Mouse (Mus musculus) MEL (cell line): Measurements from ENCODE around the gene Med16. TPM values are rescaled to one million over a fixed set of nuclear protein-coding genes. Genes with fewer than 3 reads are reported as not detected.

Source experiments
- DNase-seq: peaks from one replicate; pipeline ENCODE4 v3.0.0; 2011; ENCODE audit warnings: low read depth, low spot score
- H3K27ac ChIP-seq: 2 replicates; pipeline ENCODE4 v1.5.1; 2012; ENCODE audit warnings: low read depth, mild to moderate bottlenecking, control low read depth, low read length, moderate library complexity; ENCODE audit not compliant: control insufficient read depth
- H3K27me3 ChIP-seq, 2 experiments: fragments of 150-350 bp in 1 of 2; sonication (generic) in 1 of 2; 2 replicates each; pipeline ENCODE4 v1.6.1; 2012; ENCODE audit warnings: low read length in 2 of 2, mild to moderate bottlenecking in 2 of 2, improper control_type of control experiment in 1 of 2, moderate library complexity in 1 of 2; ENCODE audit not compliant: insufficient read depth in 2 of 2, control insufficient read depth in 1 of 2
- H3K36me3 ChIP-seq, 2 experiments: 2 replicates each; pipeline ENCODE4 v1.6.1; 2012 to 2014; ENCODE audit warnings: low read length in 2 of 2, improper control_type of control experiment in 1 of 2, inconsistent platforms in 1 of 2, mild to moderate bottlenecking in 1 of 2; ENCODE audit not compliant: insufficient read depth in 2 of 2, control insufficient read depth in 1 of 2
- H3K4me1 ChIP-seq, 2 experiments: fragments of 150-350 bp in 1 of 2; sonication (generic) in 1 of 2; 2 replicates each; pipeline ENCODE4 v1.6.1; 2012; ENCODE audit warnings: low read length in 2 of 2, improper control_type of control experiment in 1 of 2, mild to moderate bottlenecking in 1 of 2; ENCODE audit not compliant: insufficient read depth in 2 of 2, control insufficient read depth in 1 of 2
- H3K4me3 ChIP-seq, 2 experiments: fragments of 150-350 bp in 1 of 2; sonication (generic) in 1 of 2; 2 replicates each; pipeline ENCODE4 v1.5.1; 2012; ENCODE audit warnings: low read depth in 2 of 2, low read length in 2 of 2, mild to moderate bottlenecking in 2 of 2, moderate library complexity in 2 of 2, control low read depth in 1 of 2, improper control_type of control experiment in 1 of 2; ENCODE audit not compliant: control insufficient read depth in 1 of 2, insufficient read depth in 1 of 2
- H3K79me2 ChIP-seq: 2 replicates; pipeline ENCODE4 v1.6.1; 2012; ENCODE audit warnings: mild to moderate bottlenecking, low read length, moderate library complexity; ENCODE audit not compliant: control insufficient read depth, poor library complexity, insufficient read depth
- H3K9ac ChIP-seq: 2 replicates; pipeline ENCODE4 v1.6.1; 2012; ENCODE audit warnings: low read depth, mild to moderate bottlenecking, control low read depth, low read length, moderate library complexity; ENCODE audit not compliant: control insufficient read depth, poor library complexity, severe bottlenecking
- H3K9me3 ChIP-seq: fragments of 150-350 bp; sonication (generic); replicated peaks from 2 replicates; pipeline ENCODE4 v1.6.1; 2012; ENCODE audit warnings: mild to moderate bottlenecking, low read length, improper control_type of control experiment, moderate library complexity; ENCODE audit not compliant: insufficient read depth
- CTCF ChIP-seq, 3 experiments: IDR thresholded peaks in 2 of 3; conservative IDR thresholded peaks in 1 of 3; 2 replicates each; pipeline ENCODE4 v1.5.1; 2011 to 2012; ENCODE audit warnings: low read length in 3 of 3, low read depth in 2 of 3, mild to moderate bottlenecking in 2 of 3, improper control_type of control experiment in 1 of 3, inconsistent platforms in 1 of 3, mixed read lengths in 1 of 3, moderate library complexity in 1 of 3; ENCODE audit not compliant: control insufficient read depth in 1 of 3, insufficient read depth in 1 of 3, poor library complexity in 1 of 3, severe bottlenecking in 1 of 3
- ETS1 ChIP-seq: IDR thresholded peaks from 2 replicates; pipeline ENCODE4 v1.6.1; 2012; ENCODE audit warnings: low read depth, mild to moderate bottlenecking, inconsistent platforms, low read length, improper control_type of control experiment, moderate library complexity
- GATA1 ChIP-seq: IDR thresholded peaks from 2 replicates; pipeline ENCODE4 v1.6.1; 2011; ENCODE audit warnings: low read depth, low read length, improper control_type of control experiment
- KAT2A ChIP-seq: conservative IDR thresholded peaks from 2 replicates; pipeline ENCODE4 v1.6.1; 2012; ENCODE audit warnings: low read depth, low read length, improper control_type of control experiment, inconsistent platforms
- MAX ChIP-seq: IDR thresholded peaks from 2 replicates; pipeline ENCODE4 v1.6.1; 2011; ENCODE audit warnings: low read length, improper control_type of control experiment
- MXI1 ChIP-seq: IDR thresholded peaks from 2 replicates; pipeline ENCODE4 v1.6.1; 2011; ENCODE audit warnings: mild to moderate bottlenecking, low read depth, low read length, improper control_type of control experiment
- NELFE ChIP-seq: IDR thresholded peaks from 2 replicates; pipeline ENCODE4 v1.6.1; 2011; ENCODE audit warnings: low read depth, low read length, improper control_type of control experiment
- NRF1 ChIP-seq: IDR thresholded peaks from 2 replicates; pipeline ENCODE4 v1.6.1; 2014; ENCODE audit warnings: low read depth, mild to moderate bottlenecking, inconsistent platforms, low read length, improper control_type of control experiment, moderate library complexity; ENCODE audit not compliant: poor library complexity, insufficient read depth, severe bottlenecking
- POLR2A ChIP-seq, 2 experiments: IDR thresholded peaks; 2 replicates each; pipeline ENCODE4 v1.6.1; 2011 to 2012; ENCODE audit warnings: low read length in 2 of 2, mild to moderate bottlenecking in 2 of 2, control low read depth in 1 of 2, improper control_type of control experiment in 1 of 2, low read depth in 1 of 2, moderate library complexity in 1 of 2; ENCODE audit not compliant: control insufficient read depth in 1 of 2, insufficient read depth in 1 of 2, poor library complexity in 1 of 2
- POLR2AphosphoS2 ChIP-seq: IDR thresholded peaks from 2 replicates; pipeline ENCODE4 v1.6.1; 2011; ENCODE audit warnings: low read length, improper control_type of control experiment
- RCOR1 ChIP-seq: IDR thresholded peaks from 2 replicates; pipeline ENCODE4 v1.6.1; 2012; ENCODE audit warnings: low read depth, mild to moderate bottlenecking, inconsistent platforms, low read length, improper control_type of control experiment
- SMC3 ChIP-seq: IDR thresholded peaks from 2 replicates; pipeline ENCODE4 v1.6.1; 2011; ENCODE audit warnings: low read depth, low read length, improper control_type of control experiment
- TAL1 ChIP-seq: IDR thresholded peaks from 2 replicates; pipeline ENCODE4 v1.6.1; 2012; ENCODE audit warnings: mild to moderate bottlenecking, inconsistent platforms, low read length, moderate library complexity, mixed read lengths
- TBP ChIP-seq: IDR thresholded peaks from 2 replicates; pipeline ENCODE4 v1.8.0; 2011; ENCODE audit warnings: low read depth, low read length, improper control_type of control experiment
- USF1 ChIP-seq: IDR thresholded peaks from 2 replicates; pipeline ENCODE4 v1.6.1; 2014; ENCODE audit warnings: low read depth, mild to moderate bottlenecking, inconsistent platforms, low read length, improper control_type of control experiment, moderate library complexity
- USF2 ChIP-seq, 2 experiments: IDR thresholded peaks; 2 replicates each; pipeline ENCODE4 v1.6.1; 2011 to 2012; ENCODE audit warnings: improper control_type of control experiment in 2 of 2, low read length in 2 of 2, borderline replicate concordance in 1 of 2, inconsistent platforms in 1 of 2, low read depth in 1 of 2, mild to moderate bottlenecking in 1 of 2; ENCODE audit not compliant: insufficient read depth in 1 of 2
- ZMIZ1 ChIP-seq: IDR thresholded peaks from 2 replicates; pipeline ENCODE4 v1.6.1; 2012; ENCODE audit warnings: low read depth, mild to moderate bottlenecking, inconsistent platforms, low read length, improper control_type of control experiment, moderate library complexity
- polyA plus RNA-seq, 2 experiments: library from polyadenylated mRNA; stranded (reverse) in 1 of 2; unstranded in 1 of 2; fragments of >175 nt in 1 of 2; fragments of >200 nt in 1 of 2; gene quantifications; 2 replicates each; pipeline versions ENCODE4 v1.2.1 to v1.2.4; 2012; ENCODE audit warnings: low replicate concordance in 2 of 2, low read depth in 1 of 2; ENCODE audit not compliant: insufficient read length in 2 of 2, insufficient read depth in 1 of 2, missing spikeins in 1 of 2
- total RNA-seq: library from RNA; depleted of rRNA; stranded (reverse); fragments of 300-350 nt; gene quantifications from 2 replicates; pipeline ENCODE4 v1.2.3, GENCODE M21; 2012

The Med16 gene
- total and polyA plus RNA-seq, 3 experiments: 17.3 to 41.2 TPM; not detected in 1

- Histone ChIP-seq H3K9ac (no peak overlapping the region), H3K4me3 (no peak overlapping the region), H3K27me3 (no peaks in the 10 kb centered on the region), H3K4me1 (0 out of 4 replicates have a peak, but pooled peaks cover 0 to 4% of the 10 kb centered on the region in 2 experiments), H3K79me2 (no peaks in the 10 kb centered on the region), H3K9me3 (no peaks in the 10 kb centered on the region), H3K36me3 (no peaks in the 10 kb centered on the region; a peak in 1 of 4 replicates), H3K27ac (no peak overlapping the region)
- TF ChIP-seq TBP (no peak), GATA1 (no peak), NELFE (no peak), SMC3 (no peak), USF2 (IDR thresholded peaks at IDR 0.05; ENCODE audit: borderline replicate concordance in 1 of 2, insufficient read depth in 1 of 2, low read depth in 1 of 2, low read length in 2 of 2) (no peak), ETS1 (no peak), RCOR1 (no peak)
- no peak for DNase-seq
Measured at GRCm38 (mm10) chr10:79940749-79941148, 32.0 kb upstream of the Med16 start.

- no peaks in the 10 kb centered on the region for H3K79me2 ChIP-seq
- no peaks in the 10 kb centered on the region for H3K27me3 ChIP-seq
- H3K9me3 ChIP-seq: no peaks in the 10 kb centered on the region
- H3K27ac ChIP-seq: no peak overlapping the region
- no peaks in the 10 kb centered on the region; a peak in 1 of 4 replicates for H3K36me3 ChIP-seq
- TF ChIP-seq MXI1: no peak
- no peak for TF ChIP-seq ZMIZ1
- no peak for TF ChIP-seq SMC3
- TF ChIP-seq USF1: no peak
- no peak for TF ChIP-seq NELFE
- TF ChIP-seq TAL1: no peak
- no peak for TF ChIP-seq TBP
- no peak for TF ChIP-seq MAX
- TF ChIP-seq CTCF (IDR thresholded peaks at IDR 0.05 in 2 of 3, conservative IDR thresholded peaks at IDR 0.05 in 1 of 3; ENCODE audit: control insufficient read depth in 1 of 3, insufficient read depth in 1 of 3, low read depth in 2 of 3, low read length in 3 of 3, poor library complexity in 1 of 3, severe bottlenecking in 1 of 3): no peak
- TF ChIP-seq POLR2AphosphoS2: no peak
- TF ChIP-seq POLR2A (IDR thresholded peaks at IDR 0.05; ENCODE audit: control insufficient read depth in 1 of 2, insufficient read depth in 1 of 2, low read depth in 1 of 2, low read length in 2 of 2, poor library complexity in 1 of 2): no peak
- TF ChIP-seq KAT2A: no peak
- TF ChIP-seq GATA1: no peak
- TF ChIP-seq NRF1: no peak
- TF ChIP-seq USF2 (IDR thresholded peaks at IDR 0.05; ENCODE audit: borderline replicate concordance in 1 of 2, insufficient read depth in 1 of 2, low read depth in 1 of 2, low read length in 2 of 2): no peak
- no peak overlapping the region for H3K9ac ChIP-seq
- no peak overlapping the region for H3K4me3 ChIP-seq
- 0 out of 4 replicates have a peak, but pooled peaks cover 0 to 4% of the 10 kb centered on the region in 2 experiments for H3K4me1 ChIP-seq
- DNase-seq: no peak
Measured at GRCm38 (mm10) chr10:79937775-79938526, 29.2 kb upstream of the Med16 start.
